Mouse (Mus musculus): ENCODE data around the gene Lhfpl5.

GRCm38 (mm10) chr17:28624841-28625240 lies 49.4 kb downstream of the Lhfpl5 start:
- TF ChIP-seq CTCF (IDR thresholded peaks at IDR 0.05; ENCODE audit: low read depth, low read length) (no peak), POLR2A (IDR thresholded peaks at IDR 0.05; ENCODE audit: borderline replicate concordance, low read depth, low read length) (no peak)

Data from bone marrow macrophage, adult 2 months (primary cell).